Mouse (Mus musculus) heart, adult 2 months (tissue): ENCODE results near the gene Clybl. TPM values are rescaled to one million over a fixed set of nuclear protein-coding genes. Genes with fewer than 3 reads are reported as not detected.

Experiments
- DNase-seq, 2 experiments: peaks; one replicate each; pipeline ENCODE4 v3.0.0; 2021
- H3K27ac ChIP-seq: fragments of 200-600 bp; 2 replicates; pipeline ENCODE4 v1.8.1; 2022
- H3K27me3 ChIP-seq: fragments of 200-500 bp; 2 replicates; pipeline ENCODE4 v1.6.1; 2012; ENCODE audit warnings: mild to moderate bottlenecking, low read length, inconsistent platforms, mixed read lengths; ENCODE audit not compliant: control insufficient read depth, insufficient read depth
- H3K36me3 ChIP-seq: fragments of 200-500 bp; 2 replicates; pipeline ENCODE4 v1.6.1; 2012; ENCODE audit warnings: low read length, inconsistent platforms; ENCODE audit not compliant: control insufficient read depth, insufficient read depth
- H3K4me1 ChIP-seq: fragments of 200-500 bp; 2 replicates; pipeline ENCODE4 v1.6.1; 2011; ENCODE audit warnings: low read length; ENCODE audit not compliant: control insufficient read depth, insufficient read depth
- H3K4me3 ChIP-seq: fragments of 200-600 bp; 2 replicates; pipeline ENCODE4 v1.8.1; 2022
- H3K79me2 ChIP-seq: fragments of 200-500 bp; replicated peaks from 2 replicates; pipeline ENCODE4 v1.6.1; 2012; ENCODE audit warnings: mild to moderate bottlenecking, inconsistent platforms, low read length, moderate library complexity, mixed read lengths; ENCODE audit not compliant: control insufficient read depth, insufficient read depth
- H3K9ac ChIP-seq: fragments of 200-500 bp; 2 replicates; pipeline ENCODE4 v1.6.1; 2012; ENCODE audit warnings: low read depth, mild to moderate bottlenecking, control low read depth, inconsistent platforms, low read length, mixed read lengths
- CTCF ChIP-seq: fragments of 200-600 bp; IDR thresholded peaks from 2 replicates; pipeline ENCODE4 v1.8.1; 2022; ENCODE audit warnings: antibody characterized with exemption, mild to moderate bottlenecking, moderate library complexity
- EP300 ChIP-seq: fragments of 200-500 bp; IDR thresholded peaks from 2 replicates; pipeline ENCODE4 v1.6.1; 2011; ENCODE audit warnings: low read depth, low read length, control low read depth; ENCODE audit not compliant: insufficient read depth
- POLR2A ChIP-seq: fragments of 200-500 bp; IDR thresholded peaks from 2 replicates; pipeline ENCODE4 v1.6.1; 2011; ENCODE audit warnings: mild to moderate bottlenecking, low read depth, low read length, control low read depth; ENCODE audit not compliant: insufficient read depth
- WGBS: fragments of 180-500 bp; shearing (Covaris S2); methylation state at CpG from one replicate; pipeline ENCODE4 v1.1.7; 2018; 5-methylcytosine and 5-hydroxymethylcytosine counted together
- intact Hi-C: fragments of 180-260 bp; cut with DNase I; formaldehyde crosslinking; loops from one replicate; pipeline ENCODE4 v1.15.1; 2025
- polyA plus RNA-seq: library from polyadenylated mRNA; depleted of rRNA; stranded (reverse); fragments of >200 nt; gene quantifications from 2 replicates; pipeline ENCODE4 v1.2.3, GENCODE M21; 2012
- total RNA-seq, 2 experiments: library from RNA; stranded (reverse); gene quantifications; 2 replicates each; pipeline ENCODE4 v1.2.3; 2021

Clybl gene
- total and polyA plus RNA-seq, 3 experiments = 50.3 to 131 (median 115) TPM

GRCm38 (mm10) chr14:122227454-122227951, 46.0 kb downstream of the Clybl start:
- 85% methylated on average over 14 of the region's 14 CpGs for WGBS
- H3K27me3 ChIP-seq = no peaks in the 10 kb centered on the region
- TF ChIP-seq POLR2A (no peak), CTCF (no peak), EP300 (no peak)

GRCm38 (mm10) chr14:122228816-122229551, 47.5 kb downstream of the Clybl start:
- Histone ChIP-seq H3K9ac (no peak overlapping the region), H3K36me3 (no peaks in the 10 kb centered on the region), H3K4me3 (no peak overlapping the region), H3K79me2 (no peaks in the 10 kb centered on the region), H3K4me1 (no peaks in the 10 kb centered on the region), H3K27ac (no peak overlapping the region), H3K27me3 (no peaks in the 10 kb centered on the region)
- WGBS = 64% methylated on average over 23 of the region's 23 CpGs
- intact Hi-C loops = no loop called here
- no peak for DNase-seq
- TF ChIP-seq POLR2A = no peak
- TF ChIP-seq CTCF = no peak
- TF ChIP-seq EP300 = no peak

More at GRCm38 (mm10) chr14:122227454-122227951, 46.0 kb downstream of the Clybl start:
- no peaks in the 10 kb centered on the region for H3K36me3 ChIP-seq
- no peak overlapping the region for H3K9ac ChIP-seq
- no peaks in the 10 kb centered on the region for H3K79me2 ChIP-seq
- no peak for DNase-seq
- no peak overlapping the region for H3K27ac ChIP-seq
- H3K4me1 ChIP-seq = no peaks in the 10 kb centered on the region
- no peak overlapping the region for H3K4me3 ChIP-seq
- intact Hi-C loops = no loop called here

- no peaks in the 10 kb centered on the region for H3K79me2 ChIP-seq
- H3K4me1 ChIP-seq = no peaks in the 10 kb centered on the region
- no peak for DNase-seq
- H3K9ac ChIP-seq = no peak overlapping the region
- intact Hi-C loops = loop anchor here (10.0 kb wide), 1 partner anchor 235 kb away; the partner anchor contains the start of gene Zic5
- TF ChIP-seq POLR2A (no peak), EP300 (no peak), CTCF (no peak)
- H3K27ac ChIP-seq = no peak overlapping the region
- H3K27me3 ChIP-seq = no peaks in the 10 kb centered on the region
- no peaks in the 10 kb centered on the region for H3K36me3 ChIP-seq
- H3K4me3 ChIP-seq = no peak overlapping the region
- 96% methylated on average over 5 of the region's 5 CpGs for WGBS
These were observed 48.5 kb downstream of the Clybl start for GRCm38 (mm10) chr14:122229988-122230387.

DNA sequence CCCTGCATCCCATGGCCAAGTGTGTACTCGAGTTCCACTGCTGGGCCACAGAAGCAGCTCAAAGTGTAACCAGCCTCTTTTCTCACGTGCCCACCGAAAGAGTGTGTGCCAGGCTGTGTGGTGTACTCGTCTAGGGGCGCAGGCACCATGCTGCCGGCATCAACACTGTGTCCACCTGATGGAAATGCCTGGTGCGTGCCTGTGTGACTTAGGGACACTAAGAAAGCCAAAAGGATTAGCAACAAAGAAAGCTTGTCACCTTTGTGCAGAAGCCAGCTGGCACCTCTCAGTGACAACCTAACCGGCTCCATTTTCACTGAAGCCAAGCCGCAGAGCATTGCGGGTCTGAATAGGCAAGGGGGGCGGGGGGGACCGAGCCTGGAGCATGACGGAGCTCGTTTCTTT, 49.1 kb downstream of the Clybl start:
- no peak overlapping the region for H3K9ac ChIP-seq
- H3K4me1 ChIP-seq = no peaks in the 10 kb centered on the region
- no peak overlapping the region; the same call in 1 of the 2 replicates for H3K4me3 ChIP-seq
- H3K79me2 ChIP-seq = no peaks in the 10 kb centered on the region
- intact Hi-C loops = loop anchor here (10.0 kb wide), 1 partner anchor 234 kb away; the partner anchor contains the start of gene Zic5
- WGBS = 57% methylated on average over 14 of the region's 14 CpGs
- no peaks in the 10 kb centered on the region for H3K27me3 ChIP-seq
- peak overlapping the region; percentile 1; the same call in 1 of the 2 replicates for H3K27ac ChIP-seq
- TF ChIP-seq EP300 (no peak), POLR2A (no peak), CTCF (no peak)
- DNase-seq = peak; percentile 27 to 38
- H3K36me3 ChIP-seq = no peaks in the 10 kb centered on the region

DNA sequence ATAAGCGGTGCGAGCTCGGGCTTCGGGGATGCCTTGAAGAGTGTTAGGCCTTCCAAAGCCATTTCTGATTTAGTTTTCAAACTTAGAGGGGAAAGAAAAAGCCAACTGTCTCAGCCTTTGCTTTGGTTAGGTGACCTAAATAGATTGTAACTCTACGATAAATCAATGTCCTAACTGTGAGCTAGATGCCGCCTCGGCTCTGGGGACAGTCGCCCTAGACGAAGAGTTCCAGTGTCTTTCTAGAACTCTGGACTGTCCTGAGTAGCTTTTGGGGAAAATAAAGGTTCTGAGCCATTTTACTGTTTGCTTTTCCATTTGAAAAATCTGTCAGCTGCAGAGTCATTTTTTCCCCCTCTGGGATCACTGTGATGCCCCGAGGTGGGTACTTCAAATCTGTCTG, 49.6 kb downstream of the Clybl start:
- TF ChIP-seq POLR2A (no peak), EP300 (no peak), CTCF (no peak)
- Histone ChIP-seq H3K36me3 (no peaks in the 10 kb centered on the region), H3K4me3 (no peak overlapping the region; the same call in 1 of the 2 replicates), H3K27me3 (no peaks in the 10 kb centered on the region), H3K9ac (no peak overlapping the region), H3K4me1 (no peaks in the 10 kb centered on the region), H3K79me2 (no peaks in the 10 kb centered on the region), H3K27ac (peak overlapping the region; percentile 1)
- intact Hi-C loops = loop anchor here (10.0 kb wide), 1 partner anchor 234 kb away; the partner anchor contains the start of gene Zic5
- 76% methylated on average over 10 of the region's 10 CpGs for WGBS
- no peak for DNase-seq

DNA sequence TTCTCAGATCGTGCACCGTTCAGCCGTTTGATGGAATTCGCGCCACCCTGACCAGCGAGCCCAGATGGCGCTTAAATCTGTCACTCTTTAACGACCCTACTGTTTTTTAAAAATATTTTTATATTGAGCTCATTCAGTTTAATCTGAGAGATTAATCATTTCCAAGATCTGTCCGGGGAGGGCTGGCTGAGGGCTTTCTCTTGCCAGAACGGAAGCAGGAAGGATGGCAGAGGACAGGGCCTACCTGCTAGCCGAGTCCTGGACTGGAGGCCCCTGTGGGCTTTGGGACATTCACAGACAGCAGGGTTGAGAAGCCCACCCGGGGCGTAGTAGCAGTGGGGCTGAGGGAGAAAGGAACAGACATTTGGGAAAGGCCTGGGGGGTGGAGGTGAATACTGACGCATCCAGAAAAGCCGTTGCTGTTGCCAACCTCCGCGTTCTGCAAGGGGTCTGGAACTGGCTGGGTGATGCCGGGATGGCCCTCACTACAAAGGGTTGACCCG, 51.8 kb downstream of the Clybl start:
- intact Hi-C loops = loop anchor here (10.0 kb wide), 1 partner anchor 232 kb away; the partner anchor contains the start of gene Zic5
- TF ChIP-seq CTCF (no peak), POLR2A (no peak), EP300 (no peak)

More for the DNA sequence above, 51.8 kb downstream of the Clybl start:
- Histone ChIP-seq H3K4me1 (no peaks in the 10 kb centered on the region), H3K79me2 (no peaks in the 10 kb centered on the region), H3K9ac (no peak overlapping the region), H3K27me3 (no peaks in the 10 kb centered on the region), H3K27ac (no peak overlapping the region), H3K4me3 (no peak overlapping the region), H3K36me3 (no peaks in the 10 kb centered on the region)
- no peak for DNase-seq
- 82% methylated on average over 19 of the region's 19 CpGs for WGBS
